In the genomic region with DNA sequence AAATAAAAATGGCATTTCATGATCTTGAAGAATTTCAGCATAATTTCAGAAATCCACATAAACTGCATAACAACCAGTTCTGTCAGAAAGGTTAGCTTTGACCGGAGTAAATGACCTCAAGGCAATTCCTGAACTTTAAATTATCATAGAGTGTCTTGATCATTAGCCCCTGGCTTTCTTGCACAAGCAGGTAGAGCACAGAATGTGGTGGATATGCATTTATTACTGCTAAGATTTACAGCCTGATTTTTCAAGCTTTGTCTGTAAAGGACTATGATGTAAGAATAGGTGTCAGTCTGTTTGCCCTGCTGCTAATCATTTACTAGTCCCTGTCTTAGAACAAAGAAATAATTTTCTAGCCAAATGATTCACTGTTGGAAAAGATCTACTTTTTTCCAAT, we compare ENCODE assay signal across 16 mouse cellular contexts.
"Had no signal": no experiment of that assay in that cellular context is flagged by ENCODE, and none has a peak within 500 bp of the region (broad histone marks: within the 10 kb centered on the region; RNA-seq: fewer than 3 reads in every experiment).

No protein-coding gene starts in this region.

- DNase-seq: lung, adult 18-20 months; lung, embryonic 14.5 days; lung, postnatal 10 days; lung, postnatal 4 days; midbrain, embryonic 14.5 days; retina, postnatal 1 day; right cerebral cortex, adult 18-20 months; right cerebral cortex, postnatal 25 days; right cerebral cortex, postnatal 4 days; spleen, adult 18-20 months; thymus, adult 18-20 months; thymus, postnatal 14 days; thymus, postnatal 36 days had no signal

- H3K4me3 ChIP-seq: midbrain, embryonic 10.5 days; midbrain, embryonic 12.5 days; neural tube, embryonic 12.5 days had no signal

- H3K36me3 ChIP-seq: midbrain, embryonic 10.5 days; midbrain, embryonic 12.5 days; neural tube, embryonic 12.5 days had no signal

- H3K9ac ChIP-seq: lung, embryonic 14.5 days; midbrain, embryonic 12.5 days; neural tube, embryonic 12.5 days had no signal

- H3K4me1 ChIP-seq: midbrain, embryonic 10.5 days; midbrain, embryonic 12.5 days; neural tube, embryonic 12.5 days had no signal

- H3K9me3 ChIP-seq: midbrain, embryonic 10.5 days; midbrain, embryonic 12.5 days; neural tube, embryonic 12.5 days had no signal

- H3K4me2 ChIP-seq: lung, embryonic 14.5 days; midbrain, embryonic 12.5 days; neural tube, embryonic 12.5 days had no signal

- H3K27me3 ChIP-seq: midbrain, embryonic 12.5 days; neural tube, embryonic 12.5 days had no signal

- H3K27ac ChIP-seq: midbrain, embryonic 10.5 days; midbrain, embryonic 12.5 days; neural tube, embryonic 12.5 days had no signal
